Mouse (Mus musculus) intestine, postnatal 0 days (tissue): ENCODE measurements around the gene Entpd7. TPM values are rescaled to one million over a fixed set of nuclear protein-coding genes. Genes with fewer than 3 reads are reported as not detected.

Experiments
- ATAC-seq: fragments of 200-750 bp; cut with Nextera tagmentation; 2 replicates; pipeline ENCODE4 v1.8.0; 2017; ENCODE audit warnings: mild to moderate bottlenecking, moderate TSS enrichment, moderate library complexity
- H3K27ac ChIP-seq: fragments of 300-500 bp; sonication (generic); 2 replicates; pipeline ENCODE4 v1.5.1; 2014; ENCODE audit warnings: mild to moderate bottlenecking, low read depth, low read length, moderate library complexity
- H3K27me3 ChIP-seq: fragments of 300-500 bp; sonication (generic); replicated peaks from 2 replicates; pipeline ENCODE4 v1.6.1; 2014; ENCODE audit warnings: low read length, mixed read lengths; ENCODE audit not compliant: control insufficient read depth, insufficient read depth
- H3K36me3 ChIP-seq: fragments of 300-500 bp; sonication (generic); 2 replicates; pipeline ENCODE4 v1.6.1; 2014; ENCODE audit warnings: mild to moderate bottlenecking, moderate library complexity; ENCODE audit not compliant: control insufficient read depth, insufficient read depth
- H3K4me1 ChIP-seq: fragments of 300-500 bp; sonication (generic); replicated peaks from 2 replicates; pipeline ENCODE4 v1.6.1; 2014; ENCODE audit warnings: antibody characterized with exemption, low read length, mixed read lengths; ENCODE audit not compliant: control insufficient read depth, insufficient read depth
- H3K4me2 ChIP-seq: fragments of 300-500 bp; sonication (generic); replicated peaks from 2 replicates; pipeline ENCODE4 v1.6.1; 2014; ENCODE audit warnings: low read depth, mild to moderate bottlenecking, moderate library complexity
- H3K4me3 ChIP-seq: fragments of 300-500 bp; sonication (generic); 2 replicates; pipeline ENCODE4 v1.5.1; 2014; ENCODE audit warnings: low read depth, low read length
- H3K9ac ChIP-seq: fragments of 300-500 bp; sonication (generic); 2 replicates; pipeline ENCODE4 v1.6.1; 2014; ENCODE audit warnings: mild to moderate bottlenecking, low read depth, low read length
- H3K9me3 ChIP-seq: fragments of 300-500 bp; sonication (generic); 2 replicates; pipeline ENCODE4 v1.6.1; 2016; ENCODE audit warnings: mixed run types; ENCODE audit not compliant: control insufficient read depth
- CTCF ChIP-seq: sonication (generic); IDR thresholded peaks from 2 replicates; pipeline ENCODE4 v1.5.1; 2016; ENCODE audit warnings: low read depth, mild to moderate bottlenecking, control low read depth, antibody characterized with exemption, moderate library complexity
- WGBS: fragments of 180-500 bp; shearing (Covaris S2); extraction: QIAGEN DNeasy Blood & Tissue Kit; methylation state at CpG from one replicate; pipeline ENCODE4 v1.1.7; 2014; 5-methylcytosine and 5-hydroxymethylcytosine counted together
- polyA plus RNA-seq: library from polyadenylated mRNA; unstranded; fragments of >200 nt; fragmentation: Nextera tagmentation; extraction: Ambion mirVana; gene quantifications from 2 replicates; pipeline ENCODE4 v1.2.1, GENCODE M21; 2015

The Entpd7 gene
- polyA plus RNA-seq, 1 experiment from 2014 or later = 65.2 TPM

GRCm38 (mm10) chr19:43648343-43648742, 41.1 kb upstream of the Entpd7 start:
- H3K27ac ChIP-seq = no peak overlapping the region
- no peaks in the 10 kb centered on the region for H3K9me3 ChIP-seq
- TF ChIP-seq CTCF = no peak
- 0 out of 2 replicates have a peak, but pooled peaks cover under 1% of the 10 kb centered on the region for H3K27me3 ChIP-seq
- H3K9ac ChIP-seq = no peak overlapping the region
- H3K4me3 ChIP-seq = no peak overlapping the region
- H3K4me2 ChIP-seq = no peak overlapping the region
- no peak for ATAC-seq
- 79% methylated on average over 4 of the region's 4 CpGs for WGBS
- no peaks in the 10 kb centered on the region; the same call in 1 of the 2 replicates for H3K4me1 ChIP-seq
- no peaks in the 10 kb centered on the region for H3K36me3 ChIP-seq

DNA sequence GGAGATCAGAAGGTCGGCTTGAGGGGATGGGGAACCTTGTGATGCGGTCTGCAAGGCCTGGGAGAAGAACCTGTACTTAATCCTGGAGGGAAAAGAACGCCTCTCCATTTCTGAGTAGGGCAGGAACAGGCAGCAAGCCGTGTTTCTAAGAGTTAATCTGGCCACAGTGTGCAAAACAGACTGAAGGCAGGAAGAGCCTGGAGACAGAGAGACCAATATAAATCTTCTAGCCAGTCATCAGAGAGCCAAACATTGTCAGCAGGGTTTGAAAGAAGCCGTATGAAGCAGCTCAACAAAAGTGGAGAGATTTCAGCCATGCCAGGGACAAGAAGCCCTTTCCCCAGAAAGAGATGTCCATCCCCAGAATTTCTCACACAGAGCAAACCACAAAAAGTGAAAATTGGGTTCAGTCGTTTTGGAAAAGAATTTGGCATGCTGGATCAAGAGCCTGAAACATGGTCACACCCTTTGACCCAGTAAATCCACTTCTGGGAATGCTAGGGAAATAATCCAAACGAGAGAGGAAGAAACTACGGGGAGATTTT, 38.2 kb upstream of the Entpd7 start:
- H3K4me3 ChIP-seq = no peak overlapping the region
- ATAC-seq = no peak
- no peak overlapping the region for H3K4me2 ChIP-seq
- no peak for TF ChIP-seq CTCF
- H3K9ac ChIP-seq = no peak overlapping the region
- no peak overlapping the region for H3K27ac ChIP-seq
- H3K36me3 ChIP-seq = no peaks in the 10 kb centered on the region
- WGBS = 33% methylated on average over 8 of the region's 8 CpGs
- no peaks in the 10 kb centered on the region; the same call in 1 of the 2 replicates for H3K4me1 ChIP-seq
- H3K9me3 ChIP-seq = no peaks in the 10 kb centered on the region
- 0 out of 2 replicates have a peak, but pooled peaks cover 3% of the 10 kb centered on the region for H3K27me3 ChIP-seq

DNA sequence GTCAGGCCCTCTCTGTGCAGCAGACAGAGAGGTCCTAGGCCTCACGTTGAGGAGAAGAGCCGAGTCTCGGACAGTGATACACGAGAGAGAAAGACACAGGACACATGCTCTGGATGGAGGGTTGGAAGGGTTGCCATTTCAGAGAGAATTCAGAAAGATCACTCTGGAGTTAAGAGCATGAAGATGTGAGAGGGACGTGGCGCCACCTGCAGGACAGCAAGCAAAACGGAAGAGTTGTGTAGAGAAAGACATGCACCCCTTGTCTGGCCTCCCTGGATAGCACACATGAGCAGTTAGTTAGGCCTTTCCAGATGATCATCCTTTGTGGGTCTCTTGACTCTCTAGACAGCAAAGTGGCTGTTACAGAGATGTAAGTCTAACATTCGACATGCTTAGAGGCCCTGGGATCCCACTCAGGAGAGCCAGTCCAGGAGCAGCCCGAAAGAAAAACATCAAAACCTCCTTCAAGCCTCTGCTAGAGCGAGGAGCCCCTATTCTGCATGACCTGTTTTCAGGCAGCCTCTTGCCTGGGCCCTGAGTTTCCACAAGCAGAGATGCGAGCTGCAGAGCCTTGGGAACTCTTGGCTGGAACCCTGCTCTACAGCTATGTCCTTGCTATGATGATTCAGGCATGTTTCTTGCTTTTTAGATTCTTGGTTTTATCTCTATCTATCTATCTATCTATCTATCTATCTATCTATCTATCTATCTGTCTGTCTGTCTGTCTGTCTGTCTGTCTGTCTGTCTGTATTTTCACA, 33.6 kb upstream of the Entpd7 start:
- 43% methylated on average over 11 of the region's 11 CpGs for WGBS
- TF ChIP-seq CTCF = peak; percentile 95
- ATAC-seq = peak; percentile 42; the same call in 1 of the 2 replicates
- Histone ChIP-seq H3K9me3 (no peaks in the 10 kb centered on the region), H3K4me2 (no peak overlapping the region), H3K4me1 (no peaks in the 10 kb centered on the region), H3K4me3 (no peak overlapping the region), H3K27me3 (0 out of 2 replicates have a peak, but pooled peaks cover 3% of the 10 kb centered on the region), H3K9ac (no peak overlapping the region), H3K27ac (no peak overlapping the region), H3K36me3 (no peaks in the 10 kb centered on the region)

DNA sequence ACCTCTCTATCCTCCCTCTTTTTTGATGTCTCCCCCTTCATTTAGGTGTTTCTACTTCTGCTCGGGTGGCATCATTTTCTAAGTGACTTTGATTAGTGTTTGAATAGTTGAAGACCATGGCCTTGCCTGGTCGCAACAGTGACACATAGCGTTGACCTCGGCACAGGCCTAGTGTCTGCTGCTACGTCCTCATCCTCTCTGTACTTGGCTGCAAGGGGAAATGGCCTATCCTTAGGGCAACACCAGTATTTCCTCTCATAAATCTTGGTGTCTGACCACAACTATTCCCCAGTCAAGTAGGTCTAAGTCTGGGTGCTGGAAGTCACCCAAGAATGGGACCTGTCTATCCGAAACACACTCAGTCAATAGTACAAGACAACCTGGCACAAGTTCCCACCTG, 29.8 kb upstream of the Entpd7 start:
- ATAC-seq = no peak
- no peaks in the 10 kb centered on the region for H3K9me3 ChIP-seq
- no peak overlapping the region for H3K4me2 ChIP-seq
- no peaks in the 10 kb centered on the region for H3K27me3 ChIP-seq
- no peak overlapping the region for H3K4me3 ChIP-seq
- H3K36me3 ChIP-seq = peaks cover 20% of the 10 kb centered on the region
- H3K4me1 ChIP-seq = no peaks in the 10 kb centered on the region
- no peak overlapping the region for H3K9ac ChIP-seq
- 81% methylated on average over 6 of the region's 6 CpGs for WGBS
- no peak overlapping the region for H3K27ac ChIP-seq
- no peak for TF ChIP-seq CTCF

DNA sequence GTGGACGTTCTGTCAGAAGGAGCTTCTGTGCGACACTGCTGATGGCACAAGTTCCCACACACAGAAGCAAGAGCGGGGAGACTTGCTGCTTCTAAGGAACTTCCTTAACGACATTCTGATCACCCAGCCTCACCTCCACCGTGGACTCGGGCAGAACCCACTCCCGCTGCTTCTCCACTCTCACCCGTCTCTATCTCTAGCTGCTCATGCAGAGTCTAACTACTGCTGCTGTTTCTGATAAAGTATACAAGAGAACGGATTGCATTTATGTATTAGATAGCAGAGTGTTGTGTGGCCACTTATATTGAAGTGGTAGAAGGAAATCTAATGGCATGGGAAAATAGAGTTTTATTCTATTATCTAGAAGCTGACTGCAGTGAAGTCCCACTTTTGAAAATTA, 28.7 kb upstream of the Entpd7 start:
- no peak for ATAC-seq
- H3K4me3 ChIP-seq = no peak overlapping the region
- no peak for TF ChIP-seq CTCF
- no peak overlapping the region for H3K9ac ChIP-seq
- H3K27ac ChIP-seq = no peak overlapping the region
- WGBS = 82% methylated on average over 9 of the region's 9 CpGs
- no peak overlapping the region for H3K4me2 ChIP-seq
- no peaks in the 10 kb centered on the region for H3K27me3 ChIP-seq
- no peaks in the 10 kb centered on the region for H3K4me1 ChIP-seq
- no peaks in the 10 kb centered on the region for H3K9me3 ChIP-seq
- H3K36me3 ChIP-seq = peaks cover 30% of the 10 kb centered on the region

- no peaks in the 10 kb centered on the region for H3K9me3 ChIP-seq
- H3K27ac ChIP-seq = no peak overlapping the region
- no peak overlapping the region for H3K4me3 ChIP-seq
- H3K27me3 ChIP-seq = no peaks in the 10 kb centered on the region
- H3K36me3 ChIP-seq = peaks cover 38% of the 10 kb centered on the region
- WGBS = 46% methylated on average over 19 of the region's 19 CpGs
- H3K9ac ChIP-seq = no peak overlapping the region
- TF ChIP-seq CTCF = peak; percentile 69
- ATAC-seq = peak; percentile 52
- H3K4me1 ChIP-seq = no peaks in the 10 kb centered on the region
- no peak overlapping the region for H3K4me2 ChIP-seq
Measured at GRCm38 (mm10) chr19:43662176-43662967, 27.1 kb upstream of the Entpd7 start.
